Mouse (Mus musculus): Measurements from ENCODE around the gene Fcgrt.

GRCm38 (mm10) chr7:45082401-45083299 lies 21.0 kb downstream of the Fcgrt start:
- TF ChIP-seq CTCF (IDR thresholded peaks at IDR 0.05; ENCODE audit: insufficient read depth, low read depth, low read length): no peak
- no peak for TF ChIP-seq POLR2A (IDR thresholded peaks at IDR 0.05; ENCODE audit: insufficient read depth, low read depth, low read length)
